Mouse (Mus musculus) gastrocnemius, adult 2 months (tissue): ENCODE results near the gene Dnaja2. TPM values are rescaled to one million over a fixed set of nuclear protein-coding genes. Genes with fewer than 3 reads are reported as not detected.

ENCODE experiments used
- DNase-seq: peaks from one replicate; pipeline ENCODE4 v3.0.0; 2022
- H3K27ac ChIP-seq: fragments of 200-600 bp; 2 replicates; pipeline ENCODE4 v1.8.1; 2022; ENCODE audit warnings: mild to moderate bottlenecking
- H3K4me3 ChIP-seq: fragments of 200-600 bp; 2 replicates; pipeline ENCODE4 v1.8.1; 2022; ENCODE audit warnings: mild to moderate bottlenecking, moderate library complexity
- CTCF ChIP-seq: fragments of 200-600 bp; IDR thresholded peaks from 2 replicates; pipeline ENCODE4 v1.8.1; 2022; ENCODE audit warnings: antibody characterized with exemption, mild to moderate bottlenecking, moderate library complexity
- intact Hi-C: fragments of 180-260 bp; cut with DNase I; formaldehyde crosslinking; loops from one replicate; pipeline ENCODE4 v1.15.1; 2025
- total RNA-seq, 2 experiments: library from RNA; stranded (reverse); gene quantifications; 2 replicates each; pipeline ENCODE4 v1.2.3; 2021

The Dnaja2 gene
- total RNA-seq, 2 experiments from 2014 or later = 204 to 232 TPM

- no peak overlapping the region for H3K4me3 ChIP-seq
- intact Hi-C loops = no loop called here
- DNase-seq = peak; percentile 32
- no peak for TF ChIP-seq CTCF
- H3K27ac ChIP-seq = peak overlapping the region; percentile 96
Observed at GRCm38 (mm10) chr8:85512234-85512633, 42.9 kb downstream of the Dnaja2 start.

GRCm38 (mm10) chr8:85508661-85509060 is 46.5 kb downstream of the Dnaja2 start:
- intact Hi-C loops = no loop called here
- Histone ChIP-seq H3K27ac (peak overlapping the region; percentile 96), H3K4me3 (no peak overlapping the region)
- TF ChIP-seq CTCF = peak; percentile 33
- DNase-seq = peak; percentile 25

GRCm38 (mm10) chr8:85506620-85507019 is 48.5 kb downstream of the Dnaja2 start:
- intact Hi-C loops = no loop called here
- TF ChIP-seq CTCF = no peak
- Histone ChIP-seq H3K27ac (peak overlapping the region; percentile 96), H3K4me3 (no peak overlapping the region)
- DNase-seq = no peak

- DNase-seq = peak; percentile 73
- intact Hi-C loops = no loop called here
- Histone ChIP-seq H3K27ac (peak overlapping the region; percentile 96), H3K4me3 (no peak overlapping the region)
- TF ChIP-seq CTCF = no peak
Observed at GRCm38 (mm10) chr8:85504704-85505103, 50.4 kb downstream of the Dnaja2 start.

DNA sequence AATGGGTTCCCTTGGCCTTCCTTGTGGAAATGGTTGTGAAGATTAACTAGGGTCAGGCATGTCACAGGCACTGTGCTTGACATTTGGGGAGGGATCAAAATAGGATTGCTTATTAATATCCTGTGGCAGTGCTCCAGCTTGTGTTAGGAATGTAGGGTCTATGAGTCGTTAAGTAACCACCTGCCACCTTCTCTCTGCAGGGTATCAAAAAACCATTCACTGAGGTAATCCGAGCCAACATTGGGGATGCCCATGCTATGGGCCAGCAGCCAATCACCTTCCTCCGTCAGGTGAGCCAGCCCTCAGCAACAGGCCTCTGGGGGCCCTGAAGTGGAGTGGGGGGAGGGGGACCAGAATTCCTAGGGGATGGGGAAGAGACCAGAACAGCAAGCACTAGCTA is 52.1 kb downstream of the Dnaja2 start:
- H3K4me3 ChIP-seq = no peak overlapping the region; the same call in 1 of the 2 replicates
- peak overlapping the region; percentile 96 for H3K27ac ChIP-seq
- intact Hi-C loops = no loop called here
- no peak for TF ChIP-seq CTCF
- peak; percentile 64 for DNase-seq

DNA sequence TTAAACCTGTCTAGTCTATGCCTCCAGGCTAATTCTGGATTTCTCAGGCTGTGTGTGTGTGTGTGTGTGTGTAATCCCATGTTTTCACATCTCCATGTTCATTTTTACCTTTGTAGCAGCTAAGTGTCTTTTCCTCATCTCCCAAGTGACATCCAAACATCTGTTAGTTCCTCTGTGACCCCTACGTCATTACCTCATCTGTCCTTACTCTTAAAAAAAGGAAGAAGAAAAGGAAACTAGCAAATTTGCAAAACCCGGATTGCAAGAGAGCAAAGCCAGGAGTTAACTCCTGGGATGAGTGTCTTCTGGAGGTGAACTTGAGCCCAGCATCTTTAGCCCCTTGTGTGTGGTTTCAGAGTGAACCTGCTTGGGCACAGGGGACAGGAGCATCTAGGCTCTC is 52.8 kb downstream of the Dnaja2 start:
- H3K4me3 ChIP-seq = peak overlapping the region; percentile 17
- DNase-seq = no peak
- no peak for TF ChIP-seq CTCF
- intact Hi-C loops = no loop called here
- peak overlapping the region; percentile 96 for H3K27ac ChIP-seq

DNA sequence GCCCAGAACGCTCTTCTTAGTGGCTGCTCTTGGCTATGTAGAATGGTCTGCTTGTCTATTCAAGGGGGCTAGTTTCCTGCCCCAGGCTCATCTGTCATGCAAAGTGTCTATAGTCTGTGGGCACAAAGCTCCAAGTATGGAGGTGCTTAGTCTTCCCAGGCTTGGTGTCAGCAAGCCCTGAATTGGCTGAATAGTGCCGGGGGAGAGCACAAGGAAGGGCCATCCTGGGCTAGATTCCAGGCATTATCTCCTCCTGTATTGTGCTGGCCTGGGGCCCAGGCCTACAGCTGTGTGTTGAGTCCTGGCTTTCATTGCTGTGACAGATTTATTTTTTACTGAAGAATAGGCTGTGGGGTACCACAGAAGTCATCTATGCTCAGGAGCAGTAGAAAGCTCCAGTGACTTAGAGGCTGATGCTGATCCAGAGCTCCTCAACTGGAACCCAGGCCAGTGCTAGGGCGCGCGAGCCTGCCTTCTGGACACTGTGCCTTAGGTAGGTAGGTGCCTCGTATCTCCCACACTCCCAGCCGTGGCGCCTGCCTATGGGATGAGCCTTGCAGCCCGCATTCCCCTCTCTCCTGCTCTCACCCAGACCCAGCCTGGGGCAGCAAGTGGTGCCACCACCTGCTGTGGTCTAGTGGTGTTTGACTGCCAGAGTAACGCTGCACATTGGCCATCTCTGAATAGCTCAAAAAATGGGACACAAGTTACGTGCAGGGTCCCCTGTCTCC is 54.0 kb downstream of the Dnaja2 start:
- no peak for TF ChIP-seq CTCF
- DNase-seq = peak; percentile 42
- H3K4me3 ChIP-seq = peak overlapping the region; percentile 15
- H3K27ac ChIP-seq = peak overlapping the region; percentile 96
- intact Hi-C loops = no loop called here

DNA sequence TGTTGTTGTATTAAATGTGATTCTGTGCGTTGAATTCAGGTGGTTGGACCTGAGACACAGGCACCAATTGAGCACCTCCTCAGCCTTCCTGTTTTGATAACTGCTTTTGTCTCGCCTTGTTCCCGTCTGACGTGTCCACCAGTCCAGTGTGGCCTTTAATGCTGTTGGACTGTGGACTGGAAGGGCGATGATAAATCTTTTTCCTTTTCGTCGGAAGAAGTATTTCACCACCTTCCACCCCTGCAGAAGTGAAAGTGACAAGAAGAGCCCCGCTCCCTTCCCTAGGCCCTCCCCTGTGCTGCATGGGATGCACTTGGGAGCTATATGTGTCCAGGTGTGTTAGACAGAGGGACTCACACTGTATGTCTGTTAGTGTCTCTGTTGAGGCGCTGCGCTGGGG is 54.7 kb downstream of the Dnaja2 start:
- Histone ChIP-seq H3K4me3 (peak overlapping the region; percentile 15), H3K27ac (peak overlapping the region; percentile 96)
- peak; percentile 14 for DNase-seq
- no peak for TF ChIP-seq CTCF
- intact Hi-C loops = no loop called here

- Histone ChIP-seq H3K4me3 (peak overlapping the region; percentile 46), H3K27ac (peak overlapping the region; percentile 73)
- TF ChIP-seq CTCF = no peak
- intact Hi-C loops = no loop called here
- DNase-seq = peak; percentile 11
Observed at GRCm38 (mm10) chr8:85498577-85498976, 56.6 kb downstream of the Dnaja2 start.

DNA sequence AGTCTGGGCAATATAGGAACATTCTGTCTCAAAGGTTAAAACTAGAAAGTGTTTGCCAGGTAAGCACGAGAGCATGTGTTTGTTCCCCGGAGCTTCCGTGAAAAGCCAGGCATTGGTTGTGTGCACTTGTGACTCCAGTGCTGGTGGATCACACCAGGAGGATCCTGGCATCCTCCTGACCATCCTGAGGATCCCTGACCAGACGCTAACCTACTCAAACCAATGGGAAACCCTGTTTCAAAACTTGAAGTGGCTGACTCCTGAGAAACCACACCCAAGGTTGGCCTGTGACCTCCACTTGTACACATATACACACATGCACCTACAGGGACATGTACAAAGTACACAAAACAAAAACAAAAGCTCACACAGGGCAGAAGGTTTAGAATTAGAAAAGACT is 58.4 kb downstream of the Dnaja2 start:
- Histone ChIP-seq H3K27ac (peak overlapping the region; percentile 93), H3K4me3 (peak overlapping the region; percentile 98; the same call in 1 of the 2 replicates)
- no peak for TF ChIP-seq CTCF
- intact Hi-C loops = no loop called here
- DNase-seq = no peak

DNA sequence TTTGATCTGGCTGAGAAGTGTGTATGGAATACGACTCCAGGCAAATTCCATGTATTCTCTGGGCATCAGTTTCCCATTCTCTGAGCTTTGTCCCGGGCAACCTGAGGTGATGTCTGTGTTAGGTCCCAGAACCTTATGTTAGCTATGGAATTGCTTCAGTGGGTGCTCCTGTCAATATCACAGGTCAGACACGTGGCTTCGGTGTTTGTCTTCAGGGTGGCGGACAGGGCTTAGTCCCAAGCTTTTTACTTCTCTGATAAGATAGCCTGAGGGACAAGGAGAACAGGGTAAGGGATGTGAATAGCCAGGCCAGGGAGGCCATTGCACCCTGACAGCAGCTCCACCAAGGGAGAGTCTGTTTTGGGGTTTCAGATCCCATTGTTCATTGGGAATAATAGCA is 59.0 kb downstream of the Dnaja2 start:
- Histone ChIP-seq H3K27ac (peak overlapping the region; percentile 93), H3K4me3 (peak overlapping the region; percentile 98)
- no peak for DNase-seq
- no peak for TF ChIP-seq CTCF
- intact Hi-C loops = no loop called here

- H3K27ac ChIP-seq = peak overlapping the region; percentile 93
- no peak for TF ChIP-seq CTCF
- peak overlapping the region; percentile 98 for H3K4me3 ChIP-seq
- peak; percentile 68 for DNase-seq
- intact Hi-C loops = loop anchor here (2.0 kb wide), 2 partner anchors 28 to 30 kb away; no protein-coding TSS in a partner anchor
Observed at GRCm38 (mm10) chr8:85492940-85493931, 61.9 kb downstream of the Dnaja2 start.
